Mouse (Mus musculus): ENCODE measurements around the gene Fam161a. TPM values are rescaled to one million over a fixed set of nuclear protein-coding genes. Genes with fewer than 3 reads are reported as not detected.

The Fam161a gene
- polyA plus RNA-seq (2012) = 0.18 and 0.30 TPM in 2 replicates

- H3K4me3 ChIP-seq (replicated peaks) = peak within 1 kb of the TSS; percentile 81
- H3K9me3 ChIP-seq (ENCODE audit: control insufficient read depth, low read length) = no peaks in the 10 kb centered on the region
- TF ChIP-seq GATA1 (IDR thresholded peaks at IDR 0.05; ENCODE audit: low read length) (no peak), TAL1 (IDR thresholded peaks at IDR 0.05; ENCODE audit: low read length) (no peak)
- H3K36me3 ChIP-seq (ENCODE audit: control insufficient read depth) = peaks cover 39% of the 10 kb centered on the region
- H3K4me1 ChIP-seq (ENCODE audit: control insufficient read depth) = peaks cover 23% of the 10 kb centered on the region
- H3K27me3 ChIP-seq (ENCODE audit: control insufficient read depth) = no peaks in the 10 kb centered on the region
These were observed at the start of gene Fam161a for GRCm38 (mm10) chr11:23007481-23008180. Fam161a (plus strand) TSS chr11:23007531.

- Histone ChIP-seq H3K9me3 (ENCODE audit: control insufficient read depth, low read length) (no peaks in the 10 kb centered on the region), H3K4me3 (replicated peaks) (no peak overlapping the region), H3K4me1 (ENCODE audit: control insufficient read depth) (no peaks in the 10 kb centered on the region; the same call in 1 of the 2 replicates), H3K27me3 (ENCODE audit: control insufficient read depth) (no peaks in the 10 kb centered on the region), H3K36me3 (ENCODE audit: control insufficient read depth) (peaks cover 16% of the 10 kb centered on the region)
- TF ChIP-seq TAL1 (IDR thresholded peaks at IDR 0.05; ENCODE audit: low read length) = no peak
- TF ChIP-seq GATA1 (IDR thresholded peaks at IDR 0.05; ENCODE audit: low read length) = no peak
These were observed 49.4 kb upstream of the Fam161a start for GRCm38 (mm10) chr11:22957791-22958374.

GRCm38 (mm10) chr11:22962101-22962500 is 45.2 kb upstream of the Fam161a start:
- H3K9me3 ChIP-seq (ENCODE audit: control insufficient read depth, low read length) = peaks cover 5% of the 10 kb centered on the region
- peaks cover 7% of the 10 kb centered on the region for H3K36me3 ChIP-seq (ENCODE audit: control insufficient read depth)
- TF ChIP-seq GATA1 (IDR thresholded peaks at IDR 0.05; ENCODE audit: low read length) (no peak), TAL1 (IDR thresholded peaks at IDR 0.05; ENCODE audit: low read length) (no peak)
- no peaks in the 10 kb centered on the region for H3K27me3 ChIP-seq (ENCODE audit: control insufficient read depth)
- no peak overlapping the region for H3K4me3 ChIP-seq (replicated peaks)
- H3K4me1 ChIP-seq (ENCODE audit: control insufficient read depth) = peaks cover 2% of the 10 kb centered on the region; the same call in 1 of the 2 replicates

- H3K4me3 ChIP-seq (replicated peaks) = no peak overlapping the region
- H3K4me1 ChIP-seq (ENCODE audit: control insufficient read depth) = peaks cover 2% of the 10 kb centered on the region; the same call in 1 of the 2 replicates
- no peaks in the 10 kb centered on the region for H3K27me3 ChIP-seq (ENCODE audit: control insufficient read depth)
- peaks cover 5% of the 10 kb centered on the region for H3K36me3 ChIP-seq (ENCODE audit: control insufficient read depth)
- TF ChIP-seq GATA1 (IDR thresholded peaks at IDR 0.05; ENCODE audit: low read length) (no peak), TAL1 (IDR thresholded peaks at IDR 0.05; ENCODE audit: low read length) (no peak)
- H3K9me3 ChIP-seq (ENCODE audit: control insufficient read depth, low read length) = peaks cover 8% of the 10 kb centered on the region
These were observed 42.9 kb upstream of the Fam161a start for GRCm38 (mm10) chr11:22964401-22964800.

GRCm38 (mm10) chr11:22965503-22965902 is 41.8 kb upstream of the Fam161a start:
- Histone ChIP-seq H3K4me3 (replicated peaks) (no peak overlapping the region), H3K4me1 (ENCODE audit: control insufficient read depth) (peaks cover 9% of the 10 kb centered on the region), H3K36me3 (ENCODE audit: control insufficient read depth) (peaks cover 5% of the 10 kb centered on the region), H3K27me3 (ENCODE audit: control insufficient read depth) (no peaks in the 10 kb centered on the region), H3K9me3 (ENCODE audit: control insufficient read depth, low read length) (peaks cover 8% of the 10 kb centered on the region)
- no peak for TF ChIP-seq GATA1 (IDR thresholded peaks at IDR 0.05; ENCODE audit: low read length)
- TF ChIP-seq TAL1 (IDR thresholded peaks at IDR 0.05; ENCODE audit: low read length) = no peak

- H3K4me1 ChIP-seq (ENCODE audit: control insufficient read depth) = peaks cover 28% of the 10 kb centered on the region
- H3K4me3 ChIP-seq (replicated peaks) = no peak overlapping the region
- no peak for TF ChIP-seq GATA1 (IDR thresholded peaks at IDR 0.05; ENCODE audit: low read length)
These were observed 37.8 kb upstream of the Fam161a start for GRCm38 (mm10) chr11:22969486-22969885.

GRCm38 (mm10) chr11:22970546-22970945 is 36.8 kb upstream of the Fam161a start:
- Histone ChIP-seq H3K4me1 (ENCODE audit: control insufficient read depth) (peaks cover 30% of the 10 kb centered on the region), H3K4me3 (replicated peaks) (no peak overlapping the region), H3K36me3 (ENCODE audit: control insufficient read depth) (peaks cover 33% of the 10 kb centered on the region), H3K9me3 (ENCODE audit: control insufficient read depth, low read length) (peaks cover 21% of the 10 kb centered on the region), H3K27me3 (ENCODE audit: control insufficient read depth) (no peaks in the 10 kb centered on the region)
- no peak for TF ChIP-seq GATA1 (IDR thresholded peaks at IDR 0.05; ENCODE audit: low read length)
- TF ChIP-seq TAL1 (IDR thresholded peaks at IDR 0.05; ENCODE audit: low read length) = no peak

More at GRCm38 (mm10) chr11:22969486-22969885, 37.8 kb upstream of the Fam161a start:
- Histone ChIP-seq H3K27me3 (ENCODE audit: control insufficient read depth) (no peaks in the 10 kb centered on the region), H3K9me3 (ENCODE audit: control insufficient read depth, low read length) (peaks cover 21% of the 10 kb centered on the region), H3K36me3 (ENCODE audit: control insufficient read depth) (peaks cover 30% of the 10 kb centered on the region)

GRCm38 (mm10) chr11:22971835-22972709 is 35.3 kb upstream of the Fam161a start, which contains the start of gene Zrsr1:
Zrsr1 (plus strand) TSS chr11:22972005.
- no peaks in the 10 kb centered on the region for H3K27me3 ChIP-seq (ENCODE audit: control insufficient read depth)
- TF ChIP-seq TAL1 (IDR thresholded peaks at IDR 0.05; ENCODE audit: low read length) (peak; percentile 80), GATA1 (IDR thresholded peaks at IDR 0.05; ENCODE audit: low read length) (peak; percentile 87)
- H3K4me1 ChIP-seq (ENCODE audit: control insufficient read depth) = peaks cover 42% of the 10 kb centered on the region
- peak within 1 kb of the TSS; percentile 79 for H3K4me3 ChIP-seq (replicated peaks)
- peaks cover 43% of the 10 kb centered on the region for H3K36me3 ChIP-seq (ENCODE audit: control insufficient read depth)
- peaks cover 16% of the 10 kb centered on the region for H3K9me3 ChIP-seq (ENCODE audit: control insufficient read depth, low read length)

Measured in erythroblast, embryonic 14.5 days (primary cell).